Mouse (Mus musculus) heart, embryonic 16.5 days (tissue): ENCODE data around the gene Stat3. TPM values are rescaled to one million over a fixed set of nuclear protein-coding genes. Genes with fewer than 3 reads are reported as not detected.

Source experiments
- ATAC-seq: fragments of 200-750 bp; cut with Nextera tagmentation; replicated peaks from 2 replicates; pipeline ENCODE4 v1.8.0; 2017; ENCODE audit warnings: moderate number of reproducible peaks; ENCODE audit not compliant: insufficient read depth, low FRiP score; ENCODE audit errors: extremely low read depth
- H3K27ac ChIP-seq: fragments of 300-500 bp; sonication (generic); 2 replicates; pipeline ENCODE4 v1.5.1; 2014; ENCODE audit warnings: mild to moderate bottlenecking, low read length, control low read depth, moderate library complexity
- H3K27me3 ChIP-seq: fragments of 300-500 bp; sonication (generic); 2 replicates; pipeline ENCODE4 v1.6.1; 2014; ENCODE audit warnings: low read length, mixed read lengths; ENCODE audit not compliant: control insufficient read depth, insufficient read depth
- H3K36me3 ChIP-seq: fragments of 300-500 bp; sonication (generic); 2 replicates; pipeline ENCODE4 v1.6.1; 2014; ENCODE audit not compliant: control insufficient read depth, insufficient read depth
- H3K4me1 ChIP-seq: fragments of 300-500 bp; sonication (generic); 2 replicates; pipeline ENCODE4 v1.6.1; 2014; ENCODE audit warnings: low read length, mixed read lengths; ENCODE audit not compliant: control insufficient read depth, insufficient read depth
- H3K4me2 ChIP-seq: fragments of 300-500 bp; sonication (generic); 2 replicates; pipeline ENCODE4 v1.6.1; 2014; ENCODE audit warnings: low read depth, mild to moderate bottlenecking, control low read depth, low read length
- H3K4me3 ChIP-seq: fragments of 300-500 bp; sonication (generic); 2 replicates; pipeline ENCODE4 v1.5.1; 2014; ENCODE audit warnings: mild to moderate bottlenecking, control low read depth, low read length
- H3K9ac ChIP-seq: fragments of 300-500 bp; sonication (generic); 2 replicates; pipeline ENCODE4 v1.6.1; 2014; ENCODE audit warnings: low read length, control low read depth
- H3K9me3 ChIP-seq: fragments of 300-500 bp; sonication (generic); replicated peaks from 2 replicates; pipeline ENCODE4 v1.6.1; 2016; ENCODE audit warnings: low read length; ENCODE audit not compliant: control insufficient read depth
- WGBS: fragments of 180-500 bp; shearing (Covaris S2); extraction: QIAGEN DNeasy Blood & Tissue Kit; methylation state at CpG from one replicate; pipeline ENCODE4 v1.1.7; 2014; 5-methylcytosine and 5-hydroxymethylcytosine counted together
- polyA plus RNA-seq: library from polyadenylated mRNA; unstranded; fragments of >200 nt; fragmentation: Nextera tagmentation; extraction: Ambion mirVana; gene quantifications from 2 replicates; pipeline ENCODE4 v1.2.1, GENCODE M21; 2015

The Stat3 gene
- polyA plus RNA-seq, 1 experiment from 2014 or later: 64.9 TPM

- no peak overlapping the region for H3K4me2 ChIP-seq
- ATAC-seq: no peak
- H3K36me3 ChIP-seq: 0 out of 2 replicates have a peak, but pooled peaks cover 2% of the 10 kb centered on the region
- WGBS: 87% methylated on average over 4 of the region's 4 CpGs
- H3K9ac ChIP-seq: no peak overlapping the region
- no peaks in the 10 kb centered on the region for H3K9me3 ChIP-seq
- no peaks in the 10 kb centered on the region for H3K27me3 ChIP-seq
- H3K4me1 ChIP-seq: peaks cover 4% of the 10 kb centered on the region; the same call in 1 of the 2 replicates
- no peak overlapping the region for H3K4me3 ChIP-seq
- H3K27ac ChIP-seq: no peak overlapping the region
Measured at GRCm38 (mm10) chr11:100920887-100921624, 18.3 kb downstream of the Stat3 start.

GRCm38 (mm10) chr11:100918007-100918406 is 21.3 kb downstream of the Stat3 start:
- Histone ChIP-seq H3K4me3 (no peak overlapping the region), H3K27me3 (no peaks in the 10 kb centered on the region), H3K4me1 (peaks cover 3% of the 10 kb centered on the region), H3K36me3 (peaks cover 10% of the 10 kb centered on the region), H3K4me2 (no peak overlapping the region), H3K9ac (no peak overlapping the region), H3K9me3 (peaks cover 7% of the 10 kb centered on the region), H3K27ac (no peak overlapping the region)
- WGBS: 88% methylated on average over 5 of the region's 5 CpGs
- no peak for ATAC-seq

- Histone ChIP-seq H3K4me3 (no peak overlapping the region), H3K27ac (no peak overlapping the region), H3K36me3 (peaks cover 10% of the 10 kb centered on the region), H3K9me3 (peaks cover 7% of the 10 kb centered on the region), H3K4me2 (no peak overlapping the region), H3K4me1 (peaks cover 11% of the 10 kb centered on the region), H3K27me3 (no peaks in the 10 kb centered on the region), H3K9ac (no peak overlapping the region)
- 90% methylated on average over 4 of the region's 4 CpGs for WGBS
- no peak for ATAC-seq
Measured at GRCm38 (mm10) chr11:100916432-100916971, 22.8 kb downstream of the Stat3 start.

- H3K9me3 ChIP-seq: peaks cover 7% of the 10 kb centered on the region
- no peak overlapping the region for H3K4me3 ChIP-seq
- H3K4me2 ChIP-seq: no peak overlapping the region
- H3K36me3 ChIP-seq: peaks cover 10% of the 10 kb centered on the region
- no peak overlapping the region for H3K27ac ChIP-seq
- WGBS: 67% methylated on average over 3 of the region's 3 CpGs
- no peak overlapping the region for H3K9ac ChIP-seq
- no peak for ATAC-seq
- peaks cover 11% of the 10 kb centered on the region for H3K4me1 ChIP-seq
- no peaks in the 10 kb centered on the region for H3K27me3 ChIP-seq
Measured at GRCm38 (mm10) chr11:100915063-100915462, 24.3 kb downstream of the Stat3 start.

- H3K4me1 ChIP-seq: peaks cover 11% of the 10 kb centered on the region
- no peak overlapping the region for H3K27ac ChIP-seq
- no peak overlapping the region for H3K9ac ChIP-seq
- 75% methylated on average over 5 of the region's 5 CpGs for WGBS
- H3K9me3 ChIP-seq: peaks cover 7% of the 10 kb centered on the region
- H3K4me3 ChIP-seq: no peak overlapping the region
- ATAC-seq: no peak
- H3K36me3 ChIP-seq: peaks cover 13% of the 10 kb centered on the region
- H3K27me3 ChIP-seq: no peaks in the 10 kb centered on the region
- no peak overlapping the region for H3K4me2 ChIP-seq
Measured at GRCm38 (mm10) chr11:100914415-100914814, 24.9 kb downstream of the Stat3 start.

- Histone ChIP-seq H3K4me1 (peaks cover 11% of the 10 kb centered on the region), H3K27me3 (no peaks in the 10 kb centered on the region), H3K4me3 (no peak overlapping the region), H3K9ac (no peak overlapping the region; the same call in 1 of the 2 replicates), H3K27ac (peak overlapping the region; percentile 88), H3K36me3 (peaks cover 24% of the 10 kb centered on the region), H3K4me2 (peak overlapping the region; percentile 37), H3K9me3 (peaks cover 7% of the 10 kb centered on the region)
- ATAC-seq: peak; percentile 86
- WGBS: 36% methylated on average over 17 of the region's 17 CpGs
Measured at GRCm38 (mm10) chr11:100912401-100913155, 26.8 kb downstream of the Stat3 start.

GRCm38 (mm10) chr11:100908567-100908966 is 30.8 kb downstream of the Stat3 start:
- Histone ChIP-seq H3K36me3 (peaks cover 33% of the 10 kb centered on the region), H3K27ac (no peak overlapping the region), H3K9ac (no peak overlapping the region), H3K9me3 (no peaks in the 10 kb centered on the region), H3K4me2 (no peak overlapping the region), H3K4me1 (peaks cover 11% of the 10 kb centered on the region), H3K27me3 (no peaks in the 10 kb centered on the region), H3K4me3 (no peak overlapping the region)
- ATAC-seq: no peak
- 83% methylated on average over 9 of the region's 9 CpGs for WGBS

- Histone ChIP-seq H3K27ac (no peak overlapping the region), H3K9me3 (no peaks in the 10 kb centered on the region), H3K4me3 (no peak overlapping the region), H3K27me3 (no peaks in the 10 kb centered on the region), H3K9ac (no peak overlapping the region), H3K4me1 (peaks cover 9% of the 10 kb centered on the region), H3K36me3 (peaks cover 38% of the 10 kb centered on the region), H3K4me2 (no peak overlapping the region)
- no peak for ATAC-seq
- WGBS: 77% methylated on average over 2 of the region's 2 CpGs
Measured at GRCm38 (mm10) chr11:100908112-100908511, 31.2 kb downstream of the Stat3 start.

GRCm38 (mm10) chr11:100906885-100907284 is 32.5 kb downstream of the Stat3 start:
- Histone ChIP-seq H3K9ac (no peak overlapping the region), H3K4me2 (no peak overlapping the region), H3K9me3 (peaks cover 2% of the 10 kb centered on the region; the same call in 1 of the 2 replicates), H3K27ac (no peak overlapping the region), H3K27me3 (no peaks in the 10 kb centered on the region), H3K4me3 (no peak overlapping the region), H3K4me1 (no peaks in the 10 kb centered on the region; the same call in 1 of the 2 replicates), H3K36me3 (peaks cover 48% of the 10 kb centered on the region)
- ATAC-seq: no peak
- WGBS: 70% methylated on average over 4 of the region's 4 CpGs
